Mouse (Mus musculus): ENCODE results near the gene Kcnj1.

Gene Kcnj1

DNA sequence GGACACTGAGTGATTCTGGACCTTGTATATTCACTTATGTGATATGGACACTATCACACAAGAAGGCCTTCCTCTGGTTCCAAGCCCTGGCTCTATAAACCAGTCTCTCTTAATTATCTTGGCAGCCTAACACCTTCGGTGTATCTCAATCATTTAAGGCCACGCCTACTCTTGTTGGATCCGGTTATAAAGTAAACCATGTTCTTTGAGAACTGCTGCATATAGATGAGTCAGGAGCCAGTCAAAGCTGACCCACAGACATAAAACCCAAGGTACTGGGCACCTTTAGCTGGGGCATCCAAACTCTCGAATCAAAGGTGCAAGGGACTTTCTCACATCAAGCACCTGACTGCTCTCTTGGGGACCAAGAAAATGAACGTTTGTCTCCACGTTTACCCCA lies at the start of gene Kcnj1:
TSS of gene Kcnj1 (plus strand) at position 292 of the 400 bp plus-strand sequence.
- no peak for DNase-seq

DNA sequence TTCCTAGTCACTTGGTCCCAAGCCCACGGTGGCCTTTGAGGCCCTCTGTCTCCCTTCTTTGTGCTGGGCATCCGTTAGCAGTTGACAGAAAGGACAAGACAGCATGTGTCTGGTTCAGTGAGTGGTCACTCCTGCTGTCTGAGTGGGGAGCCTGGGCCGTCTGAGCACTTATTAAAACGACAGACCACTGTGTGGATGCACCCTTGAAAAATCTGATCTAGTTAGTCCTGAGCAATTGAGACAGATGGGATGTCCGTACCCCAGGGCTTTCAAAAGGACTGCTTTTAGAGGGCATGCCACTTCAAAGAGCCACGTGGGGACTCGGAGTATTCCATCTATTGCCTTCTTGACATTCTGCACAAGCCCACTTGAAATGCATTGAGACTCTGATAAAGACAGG lies 48.7 kb upstream of the Kcnj1 start:
- DNase-seq: no peak

DNA sequence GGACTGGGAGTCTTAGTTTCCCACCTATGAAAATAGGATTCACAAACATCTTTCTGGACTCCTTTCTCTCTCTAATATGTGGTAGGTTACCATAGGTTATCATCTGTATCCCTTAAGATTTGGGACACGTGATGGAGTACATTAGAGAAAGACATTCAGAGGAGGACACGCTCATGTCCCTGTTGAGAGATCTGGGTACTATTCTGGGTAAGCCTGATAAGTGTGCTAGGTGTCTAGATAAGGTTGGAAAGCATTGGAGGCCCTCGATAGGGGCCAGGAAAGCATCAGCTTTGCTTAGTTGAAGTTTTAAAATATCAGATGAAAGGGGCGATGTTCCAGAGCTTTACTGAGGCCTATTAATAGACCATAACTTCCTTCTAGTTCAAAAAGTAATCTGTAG lies 43.5 kb upstream of the Kcnj1 start:
- no peak for DNase-seq

DNA sequence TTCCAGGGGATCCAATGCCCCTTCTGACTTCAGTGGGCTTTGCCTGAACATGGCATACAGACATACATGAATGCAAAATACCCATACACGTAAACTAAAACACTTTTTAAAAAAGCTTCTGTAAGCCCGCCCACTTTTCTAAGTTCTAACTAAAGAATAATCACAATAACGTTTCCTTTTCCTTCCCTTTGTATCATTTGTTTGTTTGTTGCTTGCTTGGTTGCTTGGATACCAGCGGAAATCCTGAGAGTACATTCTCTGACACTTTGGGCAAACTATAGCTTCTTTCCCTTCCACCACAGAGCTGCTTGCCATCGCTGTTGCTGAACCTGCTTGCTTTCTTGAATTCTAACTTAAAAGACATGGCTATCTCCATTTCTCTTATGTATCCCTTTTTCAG lies 41.1 kb upstream of the Kcnj1 start:
- DNase-seq: no peak

DNA sequence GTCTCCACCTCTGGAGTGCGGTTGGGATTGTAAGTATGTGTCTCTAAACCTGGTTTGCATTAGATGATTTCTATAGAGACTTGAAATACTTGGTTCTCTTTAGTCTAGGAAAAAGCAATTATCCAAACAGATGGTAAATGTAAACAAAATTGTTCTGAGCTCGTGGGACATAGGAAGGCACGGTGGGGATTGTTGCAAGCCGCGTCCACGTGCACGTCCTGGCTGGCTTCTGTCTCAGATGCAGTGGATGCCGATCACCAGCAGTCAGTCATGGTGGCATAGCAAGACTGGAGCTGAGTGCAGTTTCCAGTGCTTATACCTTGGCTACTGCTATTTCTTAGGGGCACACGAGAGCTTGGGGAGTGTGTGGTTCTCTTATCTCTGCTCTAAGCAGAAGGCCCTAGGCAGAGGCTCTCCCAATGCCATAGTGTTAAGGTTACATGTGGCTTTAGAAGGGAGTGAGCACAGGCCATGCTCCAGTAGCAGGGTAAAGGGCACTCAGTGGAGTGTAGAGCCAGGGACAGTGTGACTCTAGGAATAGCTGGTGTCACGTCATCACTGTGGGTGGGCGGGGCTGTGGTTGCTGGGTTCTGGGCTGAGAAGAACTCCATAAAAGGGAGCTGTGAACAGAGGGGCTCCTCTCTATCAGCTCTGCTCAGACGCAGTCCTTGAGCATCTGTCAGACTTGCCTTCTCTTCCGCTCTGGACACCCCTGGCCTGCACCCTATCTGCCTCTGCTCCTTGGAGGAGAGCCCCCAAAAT lies 36.7 kb upstream of the Kcnj1 start:
- DNase-seq: no peak

DNA sequence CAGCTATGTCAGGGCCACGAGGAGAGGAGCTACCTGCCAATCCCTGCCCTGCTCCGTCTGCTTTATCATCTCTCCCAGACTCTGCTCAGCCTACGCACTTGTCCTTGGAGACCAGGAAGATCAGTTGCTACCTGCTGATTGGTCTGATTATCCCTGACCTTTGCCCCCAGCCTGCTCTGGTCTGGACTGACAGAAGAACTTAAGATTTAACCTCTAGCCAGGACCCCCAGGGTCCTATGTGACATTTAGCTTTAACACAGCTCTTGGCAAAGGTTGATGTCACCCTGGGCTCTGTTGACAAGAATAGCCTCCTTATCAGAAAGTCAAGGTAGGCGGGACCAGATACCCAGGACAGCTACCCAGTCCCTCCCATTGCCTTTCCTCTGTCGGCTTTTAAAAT lies 31.5 kb upstream of the Kcnj1 start:
- peak; percentile 22 to 23 for DNase-seq

DNA sequence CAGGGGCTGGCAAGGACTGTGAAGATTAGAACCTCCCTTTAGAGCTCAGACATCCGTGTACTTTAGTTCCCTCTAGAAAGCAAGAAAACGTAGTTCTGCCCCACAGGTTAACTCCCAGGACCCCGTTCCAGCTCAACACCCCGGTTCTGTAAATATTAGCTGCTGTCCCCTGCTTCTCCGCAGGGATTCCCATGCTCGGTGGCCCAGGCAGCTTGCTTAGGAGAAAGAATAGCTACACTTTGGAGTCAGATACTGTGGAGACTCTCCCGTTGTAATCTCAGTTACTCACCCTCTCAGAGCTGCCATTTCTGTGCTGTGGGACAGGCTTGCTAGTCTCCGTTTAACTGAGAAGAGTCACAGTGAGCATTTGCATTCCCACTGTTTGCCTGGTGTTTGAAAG lies 29.4 kb upstream of the Kcnj1 start:
- DNase-seq: no peak

DNA sequence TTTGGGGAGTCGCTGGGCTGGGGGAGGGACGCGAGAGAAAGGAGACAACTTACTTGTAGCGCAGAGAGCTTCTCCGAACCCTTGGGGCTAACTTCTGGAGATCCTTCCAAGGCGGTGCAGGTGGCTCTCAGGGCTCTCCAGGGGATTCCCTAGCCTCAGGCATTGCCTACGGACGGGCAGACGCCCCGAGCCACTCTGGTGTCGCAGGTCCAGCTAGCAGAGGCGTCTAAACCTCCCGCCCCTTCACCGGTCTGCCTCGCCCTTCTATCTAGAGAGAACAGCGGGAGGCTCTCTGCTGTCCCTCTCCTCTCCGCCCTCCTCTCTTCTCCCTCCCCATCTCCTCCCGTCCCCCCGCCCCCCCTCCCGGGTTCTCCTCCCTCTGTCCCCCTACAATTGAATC lies 28.2 kb upstream of the Kcnj1 start, which contains the start of gene Kcnj5:
TSS of gene Kcnj5 (minus strand) at position 300 of the 400 bp plus-strand sequence.
- peak in 1 of 2 experiments; percentile 18 for DNase-seq

DNA sequence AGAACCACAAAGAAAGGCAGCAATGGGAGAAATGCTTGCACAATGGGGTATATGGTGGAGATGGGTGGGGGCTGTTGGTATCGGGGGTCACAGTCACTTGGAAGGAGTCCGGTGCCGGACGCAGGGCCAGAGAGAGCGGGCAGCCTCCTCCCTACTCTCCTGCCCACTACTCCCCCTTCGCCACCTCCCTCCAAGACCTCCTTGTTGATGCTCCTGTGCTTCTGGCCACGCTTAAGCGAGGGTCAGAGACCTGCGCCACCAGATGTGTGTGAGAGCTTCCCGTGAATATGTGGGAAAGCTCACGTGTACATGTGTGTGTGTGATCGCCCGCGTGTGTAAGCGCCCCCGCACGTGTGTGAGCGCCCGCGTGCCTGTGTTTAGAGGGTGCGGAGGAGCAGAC lies 27.8 kb upstream of the Kcnj1 start:
- DNase-seq: no peak

DNA sequence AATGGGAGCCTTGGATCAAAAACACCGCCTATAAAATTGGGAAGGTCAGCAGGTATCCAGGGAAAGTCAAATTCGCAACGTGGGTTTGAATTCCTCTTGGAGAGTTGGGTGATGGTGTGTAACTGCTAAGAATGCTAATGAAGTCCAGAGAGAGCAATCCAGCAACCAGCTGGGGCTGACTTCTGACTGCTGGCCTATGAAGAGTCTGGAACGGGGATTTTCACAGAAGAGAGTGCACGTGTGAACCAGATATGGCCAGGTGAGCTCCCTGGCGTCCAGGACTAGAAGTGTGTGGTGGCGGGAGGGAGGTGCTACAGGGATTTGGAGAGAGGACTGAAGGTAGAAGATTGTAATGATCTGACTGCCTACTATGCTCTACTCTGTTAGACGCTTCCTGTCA lies 24.2 kb upstream of the Kcnj1 start:
- no peak for DNase-seq

DNA sequence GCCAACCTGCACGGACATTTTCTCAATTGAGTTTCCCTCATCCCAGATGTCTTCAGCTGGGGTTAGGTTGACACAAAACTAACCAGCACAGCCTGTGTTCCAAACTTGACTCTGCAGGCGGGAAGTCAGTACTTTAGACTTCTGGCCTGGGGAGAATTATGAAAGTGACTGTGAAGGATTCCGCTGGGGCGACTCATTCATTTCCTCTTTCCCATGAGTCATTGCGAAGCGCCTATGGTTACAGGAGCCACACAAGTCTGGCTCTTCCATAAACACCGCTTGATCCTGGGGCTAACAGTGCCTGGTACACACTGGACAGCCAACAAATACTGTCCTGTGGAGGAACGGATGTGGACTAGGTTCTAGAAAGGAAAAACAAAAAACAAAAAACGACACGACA lies 22.9 kb upstream of the Kcnj1 start:
- DNase-seq: no peak

DNA sequence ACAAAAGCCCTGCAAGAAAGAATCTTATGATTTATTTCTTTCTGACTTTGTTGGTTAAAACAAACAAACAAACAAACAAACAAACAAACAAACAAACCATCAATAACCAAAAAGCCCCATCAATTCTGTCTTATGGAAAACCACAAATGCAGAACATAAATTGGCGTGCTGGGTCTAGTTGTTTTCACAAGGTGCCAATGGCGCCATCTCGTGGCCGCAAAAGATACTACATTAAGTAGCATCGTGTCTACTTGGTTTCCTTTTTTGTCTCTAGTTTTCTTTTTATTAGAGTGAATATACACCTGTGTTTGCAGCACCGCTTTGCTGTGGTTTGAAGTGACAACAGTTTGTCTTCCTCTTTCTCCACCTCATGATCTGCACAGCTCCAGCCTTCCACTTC lies 22.0 kb upstream of the Kcnj1 start:
- DNase-seq: peak; percentile 74 to 82

DNA sequence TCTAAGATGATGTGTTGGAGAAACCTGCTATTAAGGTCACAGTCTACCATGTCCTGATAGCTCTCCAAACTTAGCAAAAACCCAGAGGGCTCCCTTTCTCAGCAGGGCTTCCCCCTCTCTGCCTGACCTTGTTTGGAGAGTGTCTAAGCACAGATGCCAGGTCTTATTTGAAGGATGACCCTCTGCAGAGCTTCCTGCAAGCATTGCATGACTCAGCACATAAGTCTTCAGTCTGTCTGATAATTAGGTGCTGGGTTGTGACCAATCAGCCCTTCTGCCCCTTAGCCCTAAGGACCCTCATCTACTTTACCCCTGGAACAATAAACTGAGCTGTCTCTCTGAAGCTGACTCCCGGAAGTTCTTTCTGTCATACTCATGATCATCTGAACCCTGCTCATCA lies 11.5 kb upstream of the Kcnj1 start:
- DNase-seq: no peak

DNA sequence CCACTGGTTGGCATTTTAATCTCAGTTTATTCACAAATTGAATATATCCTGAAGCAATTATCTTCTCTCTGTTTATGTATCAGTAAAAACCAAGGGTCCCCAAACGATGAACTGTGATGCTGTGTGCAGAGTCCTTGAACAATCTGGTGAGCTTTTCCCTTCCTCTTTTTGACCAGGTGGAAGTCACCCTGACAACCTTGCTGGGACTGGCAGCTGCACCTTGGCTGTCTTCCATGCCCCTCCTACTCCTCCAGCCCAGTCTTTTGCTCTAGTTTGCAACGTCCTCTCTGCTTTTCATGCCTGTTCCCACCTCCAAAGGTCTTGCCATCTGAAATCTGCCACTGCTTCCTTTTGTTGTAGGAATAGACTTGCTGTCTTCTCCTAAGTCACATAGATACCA lies 3.5 kb upstream of the Kcnj1 start:
- DNase-seq: no peak

DNA sequence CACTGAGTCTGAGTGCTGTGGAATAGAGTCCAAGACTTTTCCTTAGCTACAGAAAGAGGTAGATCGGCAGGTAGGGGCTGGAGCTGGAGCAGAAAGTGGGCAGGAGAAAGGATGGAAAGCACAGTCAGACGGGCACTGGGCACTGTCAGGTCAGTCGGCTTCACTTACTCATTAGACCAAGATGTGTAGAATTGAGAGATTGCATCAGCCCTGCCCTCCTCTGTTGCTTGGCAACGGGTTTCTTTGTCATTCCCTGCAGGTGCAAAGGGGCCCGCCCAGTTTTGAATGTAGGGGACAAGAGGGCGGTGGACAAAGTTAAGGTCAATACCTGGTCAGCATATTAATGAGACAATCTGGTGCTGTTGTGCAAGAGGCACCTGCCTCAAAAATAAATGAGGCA lies 2.9 kb upstream of the Kcnj1 start:
- DNase-seq: no peak

DNA sequence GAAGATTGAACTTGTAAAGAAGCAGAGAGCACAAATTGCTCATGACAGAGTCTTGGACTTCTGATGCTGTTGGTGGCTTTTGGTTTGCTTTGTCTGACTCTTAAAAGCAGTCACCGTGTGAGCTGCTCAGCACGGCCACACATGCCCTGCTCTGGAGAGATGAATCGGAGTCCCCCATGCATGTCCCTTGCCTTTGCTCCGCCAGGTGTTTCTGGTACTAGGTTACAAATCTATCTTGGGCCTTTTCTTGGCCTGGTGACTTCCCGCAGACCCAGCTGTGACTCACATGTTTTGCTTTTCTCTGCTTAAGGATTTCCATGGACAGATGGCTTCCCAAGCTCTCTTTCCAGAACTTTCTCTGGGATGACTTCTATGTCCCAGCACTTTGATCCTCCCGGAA lies 1.4 kb downstream of the Kcnj1 start:
- DNase-seq: no peak

DNA sequence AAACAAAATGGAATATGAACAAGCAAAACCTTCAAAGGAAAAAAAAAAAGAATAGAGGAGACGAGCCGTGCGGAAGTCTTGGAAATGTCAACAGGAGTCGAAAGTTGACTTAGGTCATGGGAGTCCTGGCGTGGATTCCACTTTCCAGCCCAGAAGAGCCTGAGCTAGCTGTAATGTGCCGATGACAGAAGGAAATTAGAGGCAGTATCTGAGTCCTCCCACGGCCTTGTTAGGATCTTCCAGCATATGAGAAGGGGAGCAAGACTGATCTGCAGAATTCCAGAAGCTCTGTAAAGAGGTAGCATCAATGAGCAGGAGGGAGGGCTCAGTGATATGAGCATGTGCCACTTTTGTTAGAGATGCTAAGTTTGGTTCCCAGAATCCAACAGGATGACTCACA lies 3.7 kb downstream of the Kcnj1 start:
- DNase-seq: no peak

DNA sequence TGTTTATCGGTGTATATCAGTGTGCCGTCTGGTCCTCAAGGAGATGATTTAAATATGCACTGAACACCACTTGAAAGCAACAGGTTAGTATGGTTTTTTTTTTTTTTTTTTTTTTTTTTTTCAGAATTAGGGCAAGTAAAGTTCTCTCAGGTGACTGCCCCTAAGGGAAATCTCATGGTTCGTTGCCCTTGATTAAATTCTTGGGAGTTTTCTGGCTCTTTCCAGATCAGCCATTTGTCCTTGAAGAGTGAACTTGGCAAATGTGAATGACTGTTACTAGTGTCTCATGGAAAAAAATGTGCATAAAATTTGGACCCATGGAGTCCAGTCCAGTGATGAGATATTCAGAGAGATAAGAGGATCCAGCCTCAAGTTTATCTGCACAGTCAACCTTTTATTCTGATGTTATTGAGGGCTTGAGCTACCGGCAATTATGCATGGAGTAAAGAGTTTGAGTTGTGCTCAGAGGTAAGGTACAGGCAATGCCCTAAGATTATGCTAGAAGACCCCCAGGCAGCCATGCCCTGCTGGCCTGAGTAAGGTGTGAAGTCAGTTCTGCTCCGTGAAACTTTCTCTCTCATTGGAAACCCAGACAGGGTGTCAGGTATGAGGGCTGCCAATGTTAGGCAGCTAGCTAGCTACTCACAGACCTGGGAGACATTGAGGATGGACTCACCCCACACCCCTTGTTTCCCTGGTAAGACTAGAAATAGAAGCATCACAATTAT lies 4.7 kb downstream of the Kcnj1 start:
- DNase-seq: no peak

DNA sequence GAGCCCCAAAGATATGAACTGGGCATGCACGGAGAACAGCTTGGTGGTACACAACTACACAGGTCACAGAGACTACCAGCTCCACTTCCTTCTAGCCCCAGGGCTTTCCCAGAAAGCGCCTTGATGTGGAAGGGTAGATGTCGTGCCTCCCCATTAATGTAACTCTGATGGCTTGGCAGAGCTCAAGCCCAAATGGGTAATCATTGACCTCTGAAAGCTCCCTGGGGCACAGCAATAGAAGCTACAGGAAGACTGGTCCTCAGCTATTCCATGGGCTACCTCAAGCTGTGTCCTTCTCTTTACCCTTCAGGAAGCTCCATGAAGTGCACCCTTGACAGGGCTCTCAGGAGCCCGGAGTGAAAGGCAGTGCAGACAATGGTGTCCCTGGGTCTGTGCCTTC lies 12.6 kb downstream of the Kcnj1 start:
- DNase-seq: no peak

DNA sequence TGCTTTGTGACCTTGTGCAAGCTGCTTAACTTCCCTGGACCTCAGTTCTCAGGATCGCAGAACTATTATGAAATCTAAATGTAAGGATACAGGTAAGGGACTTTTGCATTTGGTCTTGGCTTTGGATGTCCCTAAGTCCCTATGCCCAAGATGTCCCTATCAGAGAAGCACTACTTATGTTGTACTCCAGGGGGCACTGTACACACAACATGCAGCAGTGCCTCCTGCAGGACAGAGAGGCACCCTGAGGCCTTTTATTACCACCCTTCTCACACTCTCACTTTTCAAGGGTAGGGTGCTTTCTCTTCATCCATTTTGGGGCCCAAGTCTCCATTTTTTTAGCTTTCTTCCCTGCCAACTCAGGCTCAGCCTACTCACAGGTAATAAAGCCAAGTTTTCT lies 15.8 kb downstream of the Kcnj1 start:
- no peak for DNase-seq

DNA sequence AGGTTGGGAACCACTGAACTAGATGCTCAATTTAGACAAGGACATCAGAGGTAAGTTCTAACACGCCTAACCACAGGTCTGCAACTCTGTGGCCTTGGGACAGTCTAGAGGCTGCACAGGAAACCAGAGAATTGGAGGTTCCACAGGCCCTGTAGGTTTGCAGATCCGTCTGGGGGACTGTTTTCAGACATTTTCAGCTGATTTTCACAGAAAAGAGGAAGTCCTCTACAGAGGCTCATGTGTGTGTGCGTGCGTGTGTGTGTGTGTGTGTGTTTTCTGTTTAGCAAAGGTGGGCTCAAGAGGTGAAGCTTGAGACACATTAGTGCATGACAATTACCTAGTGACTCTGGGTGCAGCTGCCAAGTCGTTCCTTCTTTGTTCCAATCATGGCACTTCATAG lies 18.8 kb downstream of the Kcnj1 start:
- no peak for DNase-seq

DNA sequence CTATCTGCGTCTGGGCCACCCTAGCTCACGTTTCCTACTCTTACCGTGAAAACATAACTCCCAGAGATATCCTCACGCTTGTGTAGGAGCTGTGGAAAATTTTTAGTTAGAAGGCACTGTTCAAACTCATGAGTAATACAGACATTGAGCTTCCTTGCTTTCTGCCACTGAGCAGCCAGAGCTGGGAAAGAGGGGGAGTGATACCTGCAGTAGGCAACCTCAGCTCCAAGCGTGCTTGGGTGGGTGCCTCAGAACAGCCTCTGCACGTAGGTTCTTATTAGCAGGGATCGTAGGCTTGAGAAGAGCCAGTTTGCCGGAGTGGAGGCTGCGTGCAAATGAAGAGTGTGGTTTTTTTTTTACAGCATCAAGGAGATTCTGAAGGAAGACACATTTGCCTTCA lies 19.4 kb downstream of the Kcnj1 start:
- DNase-seq: no peak

DNA sequence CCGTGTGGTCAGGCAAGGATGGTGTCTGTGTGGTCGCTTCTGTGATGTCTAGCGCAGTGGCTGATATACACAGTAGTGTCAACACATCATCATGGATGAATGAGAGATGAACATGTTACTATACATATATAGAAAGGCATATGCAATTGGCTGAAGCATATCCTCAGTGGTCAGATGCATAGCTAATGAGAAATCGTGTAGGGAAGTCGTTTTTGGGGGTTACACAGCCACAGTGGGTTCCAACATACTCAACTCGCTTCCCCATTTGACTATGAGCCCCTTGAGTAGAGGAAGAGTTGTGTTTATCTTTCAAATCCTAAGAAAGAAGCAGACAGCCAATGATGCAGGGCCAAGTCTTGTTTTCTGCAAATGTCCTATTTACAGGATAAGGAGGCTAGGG lies 20.4 kb downstream of the Kcnj1 start:
- no peak for DNase-seq

DNA sequence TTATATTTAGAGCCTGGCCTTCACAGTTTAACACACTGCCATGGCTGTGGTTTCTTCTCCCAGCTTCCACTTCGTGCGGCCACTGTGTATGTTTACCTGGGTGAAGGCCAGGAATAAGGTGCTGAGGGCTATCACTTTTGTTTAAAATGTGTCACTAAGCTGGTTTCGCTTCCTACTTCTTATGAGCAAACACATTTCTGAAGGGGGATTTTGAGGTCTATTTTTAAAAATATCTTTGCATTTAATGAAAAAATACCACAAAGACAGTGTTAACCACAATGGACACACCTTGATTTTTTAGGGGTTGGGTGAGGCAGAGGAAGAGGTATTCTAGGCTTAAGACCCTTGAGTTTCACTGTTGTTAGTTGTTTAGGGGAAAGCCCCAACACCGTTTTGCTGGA lies 22.5 kb downstream of the Kcnj1 start:
- DNase-seq: no peak

DNA sequence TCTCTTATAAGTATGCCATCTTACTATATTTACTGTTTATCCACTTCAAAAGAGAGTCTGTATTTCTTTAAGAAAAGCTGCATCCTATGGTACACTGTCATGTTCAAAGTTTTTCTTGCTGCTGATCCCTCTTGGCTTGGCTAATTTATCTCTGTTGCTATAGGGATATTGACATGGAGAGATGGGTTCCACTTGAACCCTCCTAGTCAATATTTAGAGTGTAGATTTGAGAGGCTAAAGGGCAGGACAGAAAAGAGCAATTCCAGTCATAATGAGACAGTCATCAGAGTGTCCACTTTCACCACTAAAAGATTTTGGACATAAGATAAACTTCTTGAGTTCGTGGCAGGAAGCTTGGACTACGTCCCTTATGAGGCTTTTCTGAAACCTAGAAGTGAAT lies 27.9 kb downstream of the Kcnj1 start:
- no peak for DNase-seq
